Mouse (Mus musculus) lung, embryonic 15.5 days (tissue): ENCODE results near the gene Grwd1. TPM values are rescaled to one million over a fixed set of nuclear protein-coding genes. Genes with fewer than 3 reads are reported as not detected.

ENCODE experiments used
- ATAC-seq: fragments of 200-750 bp; cut with Nextera tagmentation; 2 replicates; pipeline ENCODE4 v1.8.0; 2017; ENCODE audit warnings: moderate number of reproducible peaks, borderline replicate concordance; ENCODE audit not compliant: low FRiP score, low TSS enrichment; ENCODE audit errors: extremely low read depth
- H3K27ac ChIP-seq: fragments of 300-500 bp; sonication (generic); 2 replicates; pipeline ENCODE4 v1.5.1; 2015; ENCODE audit warnings: moderate library complexity, mild to moderate bottlenecking, inconsistent platforms
- H3K27me3 ChIP-seq: fragments of 300-500 bp; sonication (generic); 2 replicates; pipeline ENCODE4 v1.6.1; 2015; ENCODE audit warnings: inconsistent platforms
- H3K36me3 ChIP-seq: fragments of 300-500 bp; sonication (generic); 2 replicates; pipeline ENCODE4 v1.6.1; 2015; ENCODE audit warnings: inconsistent platforms
- H3K4me1 ChIP-seq: fragments of 300-500 bp; sonication (generic); 2 replicates; pipeline ENCODE4 v1.6.1; 2015; ENCODE audit warnings: inconsistent platforms
- H3K4me2 ChIP-seq: fragments of 300-500 bp; sonication (generic); 2 replicates; pipeline ENCODE4 v1.6.1; 2015; ENCODE audit warnings: inconsistent platforms, mild to moderate bottlenecking, moderate library complexity
- H3K4me3 ChIP-seq: fragments of 300-500 bp; sonication (generic); 2 replicates; pipeline ENCODE4 v1.5.1; 2015; ENCODE audit warnings: mild to moderate bottlenecking, inconsistent platforms
- H3K9ac ChIP-seq: fragments of 300-500 bp; sonication (generic); 2 replicates; pipeline ENCODE4 v1.6.1; 2015; ENCODE audit warnings: inconsistent platforms
- H3K9me3 ChIP-seq: fragments of 300-500 bp; sonication (generic); 2 replicates; pipeline ENCODE4 v1.6.1; 2016; ENCODE audit warnings: inconsistent platforms
- WGBS: fragments of 180-500 bp; shearing (Covaris S2); methylation state at CpG from one replicate; pipeline ENCODE4 v1.1.7; 2015; 5-methylcytosine and 5-hydroxymethylcytosine counted together
- polyA plus RNA-seq: library from polyadenylated mRNA; unstranded; fragments of >200 nt; fragmentation: Nextera tagmentation; extraction: Ambion mirVana; gene quantifications from 2 replicates; pipeline ENCODE4 v1.2.1, GENCODE M21; 2015

Grwd1 gene
- polyA plus RNA-seq, 1 experiment from 2014 or later, result 67.8 TPM

DNA sequence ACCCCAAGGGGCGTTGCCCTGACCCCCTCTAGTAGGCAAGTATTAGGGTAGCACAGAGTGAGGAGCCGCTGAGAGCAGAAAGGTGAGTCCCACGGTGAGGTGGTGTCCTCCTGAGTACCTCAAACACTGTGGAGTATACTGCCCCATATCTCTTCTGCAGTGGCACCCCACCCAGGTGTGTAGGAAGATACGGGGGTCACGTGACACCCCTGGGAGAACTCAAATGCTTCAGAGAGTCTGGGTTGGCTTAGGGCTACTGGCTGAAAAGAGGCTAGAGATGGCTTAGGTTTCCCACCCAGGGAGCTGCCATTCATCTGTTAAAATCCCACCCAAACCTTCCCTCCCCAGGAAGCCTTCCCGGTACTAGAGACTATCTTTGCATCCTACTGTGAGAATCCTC lies 33.8 kb downstream of the Grwd1 start:
- peaks cover 38% of the 10 kb centered on the region for H3K27me3 ChIP-seq

DNA sequence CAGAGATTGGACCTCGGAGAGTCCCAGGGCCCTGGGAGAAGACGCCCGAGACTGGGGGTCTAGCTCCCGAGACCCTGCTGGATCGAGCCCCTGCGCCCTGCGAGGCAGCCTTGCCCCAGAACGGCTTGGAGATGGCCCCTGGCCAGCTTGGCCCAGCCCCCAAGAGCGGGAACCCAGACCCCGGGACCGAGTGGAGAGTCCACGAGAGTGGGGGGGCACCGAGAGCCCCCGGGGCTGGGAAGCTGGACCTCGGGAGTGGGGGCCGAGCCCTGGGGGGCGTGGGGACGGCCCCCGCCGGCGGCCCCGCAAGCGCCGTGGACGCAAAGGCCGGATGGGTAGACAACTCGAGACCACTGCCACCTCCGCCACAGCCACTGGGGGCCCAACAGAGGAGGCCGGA lies 35.8 kb downstream of the Grwd1 start:
- Histone ChIP-seq H3K27ac (no peak overlapping the region), H3K4me1 (peaks cover 19% of the 10 kb centered on the region), H3K27me3 (peaks cover 29% of the 10 kb centered on the region), H3K4me3 (no peak overlapping the region), H3K36me3 (no peaks in the 10 kb centered on the region), H3K9ac (no peak overlapping the region), H3K9me3 (no peaks in the 10 kb centered on the region), H3K4me2 (no peak overlapping the region)
- no peak for ATAC-seq
- 92% methylated on average over 29 of the region's 29 CpGs for WGBS

More for the DNA sequence above, 33.8 kb downstream of the Grwd1 start:
- Histone ChIP-seq H3K9me3 (no peaks in the 10 kb centered on the region), H3K4me3 (no peak overlapping the region), H3K36me3 (no peaks in the 10 kb centered on the region), H3K4me1 (peaks cover 27% of the 10 kb centered on the region), H3K4me2 (peak overlapping the region; percentile 84), H3K27ac (no peak overlapping the region), H3K9ac (no peak overlapping the region)
- 48% methylated on average over 6 of the region's 6 CpGs for WGBS
- no peak for ATAC-seq

- ATAC-seq, result no peak
- Histone ChIP-seq H3K27ac (no peak overlapping the region), H3K4me2 (no peak overlapping the region), H3K4me1 (peaks cover 19% of the 10 kb centered on the region), H3K27me3 (peaks cover 23% of the 10 kb centered on the region), H3K9me3 (no peaks in the 10 kb centered on the region), H3K4me3 (no peak overlapping the region), H3K9ac (no peak overlapping the region), H3K36me3 (no peaks in the 10 kb centered on the region)
- 84% methylated on average over 41 of the region's 44 CpGs for WGBS
These were observed 36.7 kb downstream of the Grwd1 start for GRCm38 (mm10) chr7:45793969-45794585.

DNA sequence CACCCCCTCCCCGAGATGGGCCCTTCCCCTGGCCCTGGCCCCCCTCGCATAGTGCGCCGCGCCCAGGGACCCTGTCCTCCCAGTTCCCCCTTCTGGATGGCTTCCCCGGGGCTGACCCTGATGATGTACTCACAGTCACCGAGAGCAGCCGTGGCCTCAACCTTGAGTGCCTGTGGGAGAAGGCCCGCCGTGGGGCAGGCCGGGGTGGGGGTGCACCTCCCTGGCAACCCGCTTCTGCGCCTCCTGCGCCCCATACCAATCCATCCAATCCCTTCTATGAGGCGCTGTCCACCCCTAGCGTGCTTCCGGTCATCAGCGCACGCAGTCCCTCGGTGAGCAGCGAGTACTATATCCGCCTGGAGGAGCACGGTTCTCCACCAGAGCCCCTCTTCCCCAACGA lies 37.5 kb downstream of the Grwd1 start:
- H3K4me1 ChIP-seq, result peaks cover 12% of the 10 kb centered on the region; the same call in 1 of the 2 replicates
- H3K4me3 ChIP-seq, result no peak overlapping the region
- no peak overlapping the region for H3K4me2 ChIP-seq
- no peaks in the 10 kb centered on the region for H3K36me3 ChIP-seq
- ATAC-seq, result no peak
- peaks cover 16% of the 10 kb centered on the region for H3K27me3 ChIP-seq
- H3K9me3 ChIP-seq, result no peaks in the 10 kb centered on the region
- no peak overlapping the region for H3K27ac ChIP-seq
- 79% methylated on average over 24 of the region's 24 CpGs for WGBS
- no peak overlapping the region for H3K9ac ChIP-seq

DNA sequence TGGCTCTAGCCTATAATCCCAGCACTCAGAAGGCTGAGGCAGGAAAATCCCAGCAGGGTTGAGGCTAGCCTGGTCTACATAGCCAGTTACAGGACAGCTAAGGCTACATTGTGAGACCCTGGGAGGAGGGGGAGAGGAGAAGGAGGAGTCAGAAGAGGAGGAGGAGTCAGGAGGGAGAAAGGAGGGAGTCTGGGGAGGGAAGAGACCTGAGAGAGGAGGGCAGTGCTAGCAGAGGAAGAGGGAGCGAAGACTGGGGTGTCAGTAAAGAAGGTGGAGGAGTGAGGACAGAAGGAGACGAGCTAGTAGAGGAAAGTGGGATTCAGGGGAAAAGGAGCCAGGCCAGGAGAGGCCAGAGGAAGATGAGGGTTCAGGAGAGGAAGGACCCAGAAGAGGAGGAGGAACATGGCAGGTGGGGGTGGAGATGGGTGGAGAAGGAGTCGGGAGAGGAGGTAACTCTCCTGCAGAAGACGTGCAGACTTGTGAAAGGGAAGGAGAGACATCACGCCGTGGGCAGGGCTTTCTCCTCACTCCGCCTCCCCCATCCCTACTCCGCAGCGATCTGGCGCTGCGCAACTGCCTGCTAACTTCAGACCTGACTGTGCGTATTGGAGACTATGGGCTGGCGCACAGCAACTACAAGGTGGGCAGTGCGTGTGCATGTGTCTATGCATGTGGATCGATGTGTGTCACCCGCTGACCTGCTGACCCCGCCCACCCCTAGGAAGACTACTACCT lies 38.8 kb downstream of the Grwd1 start:
- no peak overlapping the region for H3K9ac ChIP-seq
- H3K9me3 ChIP-seq, result no peaks in the 10 kb centered on the region
- H3K4me1 ChIP-seq, result peaks cover 8% of the 10 kb centered on the region
- 76% methylated on average over 17 of the region's 17 CpGs for WGBS
- H3K36me3 ChIP-seq, result no peaks in the 10 kb centered on the region
- no peak for ATAC-seq
- no peak overlapping the region for H3K4me2 ChIP-seq
- H3K4me3 ChIP-seq, result no peak overlapping the region
- no peak overlapping the region for H3K27ac ChIP-seq
- peaks cover 6% of the 10 kb centered on the region for H3K27me3 ChIP-seq

GRCm38 (mm10) chr7:45790721-45791120 lies 40.0 kb downstream of the Grwd1 start:
- no peaks in the 10 kb centered on the region for H3K9me3 ChIP-seq
- peaks cover 20% of the 10 kb centered on the region for H3K4me1 ChIP-seq
- no peak overlapping the region for H3K4me3 ChIP-seq
- no peak for ATAC-seq
- H3K27ac ChIP-seq, result no peak overlapping the region
- WGBS, result 46% methylated on average over 6 of the region's 6 CpGs
- H3K36me3 ChIP-seq, result no peaks in the 10 kb centered on the region
- H3K9ac ChIP-seq, result no peak overlapping the region
- peaks cover 3% of the 10 kb centered on the region; the same call in 1 of the 2 replicates for H3K27me3 ChIP-seq
- H3K4me2 ChIP-seq, result no peak overlapping the region

GRCm38 (mm10) chr7:45787642-45788041 lies 43.1 kb downstream of the Grwd1 start:
- H3K36me3 ChIP-seq, result no peaks in the 10 kb centered on the region
- H3K9me3 ChIP-seq, result no peaks in the 10 kb centered on the region
- peak overlapping the region; percentile 77; the same call in 1 of the 2 replicates for H3K4me2 ChIP-seq
- 80% methylated on average over 22 of the region's 22 CpGs for WGBS
- H3K27me3 ChIP-seq, result peaks cover 22% of the 10 kb centered on the region
- H3K4me3 ChIP-seq, result no peak overlapping the region
- H3K9ac ChIP-seq, result no peak overlapping the region
- H3K4me1 ChIP-seq, result peaks cover 45% of the 10 kb centered on the region
- no peak for ATAC-seq
- no peak overlapping the region for H3K27ac ChIP-seq

DNA sequence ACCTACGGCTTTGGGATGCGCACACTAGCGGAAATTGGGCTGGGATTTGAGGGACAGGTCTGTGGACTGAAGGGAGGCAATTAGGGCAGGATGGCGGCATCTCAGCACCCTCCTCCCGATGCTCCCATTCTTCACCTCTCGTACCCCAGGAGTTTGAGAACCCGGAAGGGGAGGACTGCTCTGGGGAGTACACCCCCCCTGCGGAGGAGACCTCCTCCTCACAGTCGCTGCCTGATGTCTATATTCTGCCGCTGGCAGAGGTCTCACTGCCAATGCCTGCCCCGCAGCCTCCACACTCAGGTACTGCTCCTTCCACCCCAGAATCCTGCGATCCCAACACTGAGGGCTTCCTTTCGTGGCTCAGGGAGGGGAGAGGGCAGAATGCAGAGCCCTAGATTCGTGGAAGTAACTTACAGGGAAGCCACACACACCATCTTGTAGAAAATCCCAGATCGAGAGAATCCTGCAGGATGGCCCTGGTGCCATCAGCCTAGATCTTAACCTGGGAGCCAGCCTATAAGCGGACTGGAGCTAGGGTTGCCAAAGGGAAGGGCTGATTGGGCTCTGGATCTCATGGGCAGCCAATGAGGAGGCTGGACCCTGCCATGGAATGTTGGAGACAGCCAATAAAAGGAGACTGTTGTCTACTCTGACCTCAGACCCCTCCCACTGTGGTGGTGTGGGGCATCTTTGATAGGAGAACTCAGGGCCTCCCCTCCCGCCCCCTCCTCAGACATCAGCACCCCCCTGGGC lies 43.9 kb downstream of the Grwd1 start:
- 7% methylated on average over 17 of the region's 17 CpGs for WGBS
- H3K9ac ChIP-seq, result no peak overlapping the region
- peaks cover 45% of the 10 kb centered on the region for H3K4me1 ChIP-seq

DNA sequence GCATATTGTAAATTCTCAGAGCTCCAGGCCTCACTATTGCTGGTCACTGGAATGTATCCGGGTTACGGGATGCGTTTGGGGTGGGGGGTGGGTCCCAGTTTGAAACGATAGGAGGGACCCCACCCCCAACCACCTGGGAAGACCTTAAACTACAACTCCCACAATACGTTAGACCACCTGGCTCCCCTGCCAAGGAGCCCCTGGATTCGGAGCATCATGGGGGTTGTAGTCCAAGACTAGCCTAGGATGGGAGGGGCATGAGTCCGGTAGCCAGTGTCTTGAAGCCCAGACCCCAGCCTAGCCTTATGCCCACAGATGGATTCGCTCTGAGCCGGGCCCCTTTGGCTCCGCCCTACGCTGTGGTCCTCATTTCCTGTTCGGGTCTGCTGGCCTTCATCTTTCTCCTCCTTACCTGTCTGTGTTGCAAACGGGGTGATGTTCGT lies 44.6 kb downstream of the Grwd1 start:
- Histone ChIP-seq H3K36me3 (no peaks in the 10 kb centered on the region), H3K9me3 (no peaks in the 10 kb centered on the region), H3K4me3 (peak overlapping the region; percentile 53), H3K27ac (peak overlapping the region; percentile 20; the same call in 1 of the 2 replicates), H3K27me3 (peaks cover 29% of the 10 kb centered on the region), H3K9ac (peak overlapping the region; percentile 43; the same call in 1 of the 2 replicates), H3K4me2 (peak overlapping the region; percentile 77), H3K4me1 (peaks cover 45% of the 10 kb centered on the region)
- WGBS, result under 1% methylated on average over 14 of the region's 14 CpGs
- peak; percentile 25; the same call in 1 of the 2 replicates for ATAC-seq

More for the DNA sequence above, 43.9 kb downstream of the Grwd1 start:
- H3K27me3 ChIP-seq, result peaks cover 29% of the 10 kb centered on the region
- H3K36me3 ChIP-seq, result no peaks in the 10 kb centered on the region
- no peak overlapping the region for H3K27ac ChIP-seq
- H3K9me3 ChIP-seq, result no peaks in the 10 kb centered on the region
- peak overlapping the region; percentile 53 for H3K4me3 ChIP-seq
- ATAC-seq, result peak; percentile 20; the same call in 1 of the 2 replicates
- peak overlapping the region; percentile 77 for H3K4me2 ChIP-seq

GRCm38 (mm10) chr7:45785388-45786135 lies 45.2 kb downstream of the Grwd1 start:
- no peaks in the 10 kb centered on the region for H3K36me3 ChIP-seq
- under 1% methylated on average over 38 of the region's 42 CpGs for WGBS
- ATAC-seq, result no peak; the same call in 1 of the 2 replicates
- peak overlapping the region; percentile 20; the same call in 1 of the 2 replicates for H3K27ac ChIP-seq
- H3K27me3 ChIP-seq, result peaks cover 29% of the 10 kb centered on the region
- H3K4me3 ChIP-seq, result peak overlapping the region; percentile 53
- H3K4me1 ChIP-seq, result peaks cover 42% of the 10 kb centered on the region
- H3K4me2 ChIP-seq, result peak overlapping the region; percentile 77
- H3K9ac ChIP-seq, result peak overlapping the region; percentile 43
- H3K9me3 ChIP-seq, result no peaks in the 10 kb centered on the region
